Mouse (Mus musculus): Measurements from ENCODE around the gene Sort1. TPM values are rescaled to one million over a fixed set of nuclear protein-coding genes. Genes with fewer than 3 reads are reported as not detected.
A peak's percentile ranks its signal among the peaks of the same experiment; 100 is the strongest.

Gene Sort1
- polyA plus RNA-seq, 1 experiment from 2014 or later, result 17.8 TPM

- Histone ChIP-seq H3K4me3 (ENCODE audit: low read length) (no peak overlapping the region), H3K9ac (ENCODE audit: low read depth, low read length) (no peak overlapping the region), H3K27ac (ENCODE audit: low read depth, low read length) (no peak overlapping the region), H3K9me3 (ENCODE audit: control insufficient read depth, low read length) (no peaks in the 10 kb centered on the region), H3K4me2 (replicated peaks; ENCODE audit: low read depth, low read length) (no peak overlapping the region), H3K27me3 (ENCODE audit: control insufficient read depth, insufficient read depth, low read length) (no peaks in the 10 kb centered on the region), H3K36me3 (ENCODE audit: control insufficient read depth, insufficient read depth, low read length) (peaks cover 6% of the 10 kb centered on the region; the same call in 1 of the 2 replicates), H3K4me1 (ENCODE audit: control insufficient read depth, insufficient read depth, low read length) (no peaks in the 10 kb centered on the region)
- ATAC-seq (ENCODE audit: low FRiP score, low TSS enrichment), result no peak
- 87% methylated on average over 4 of the region's 4 CpGs for WGBS
These were observed 38.3 kb downstream of the Sort1 start for GRCm38 (mm10) chr3:108322136-108322535.

DNA sequence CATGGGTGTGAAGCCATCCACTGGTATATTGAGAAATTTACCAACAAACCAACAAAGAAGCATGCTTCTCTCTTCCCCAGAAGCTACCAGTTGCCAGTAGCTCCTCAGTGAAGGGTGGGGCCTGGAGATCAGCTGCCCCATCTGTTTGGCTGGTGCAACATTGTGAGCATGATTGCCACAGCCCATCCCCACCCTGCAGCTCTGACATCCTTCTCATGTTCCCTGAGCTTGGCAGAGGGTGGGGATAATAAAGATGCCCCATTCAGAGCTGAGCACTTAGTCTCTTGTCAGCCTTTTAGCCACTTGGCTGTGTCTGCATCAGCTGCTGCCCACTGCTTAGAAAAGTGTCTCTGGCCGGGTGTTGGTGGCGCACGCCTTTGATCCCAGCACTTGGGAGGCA lies 39.1 kb downstream of the Sort1 start:
- H3K4me2 ChIP-seq (replicated peaks; ENCODE audit: low read depth, low read length), result no peak overlapping the region
- no peak overlapping the region for H3K4me3 ChIP-seq (ENCODE audit: low read length)
- no peaks in the 10 kb centered on the region for H3K4me1 ChIP-seq (ENCODE audit: control insufficient read depth, insufficient read depth, low read length)
- no peak for ATAC-seq (ENCODE audit: low FRiP score, low TSS enrichment)
- no peaks in the 10 kb centered on the region for H3K27me3 ChIP-seq (ENCODE audit: control insufficient read depth, insufficient read depth, low read length)
- no peak overlapping the region for H3K9ac ChIP-seq (ENCODE audit: low read depth, low read length)
- no peak overlapping the region for H3K27ac ChIP-seq (ENCODE audit: low read depth, low read length)
- H3K9me3 ChIP-seq (ENCODE audit: control insufficient read depth, low read length), result no peaks in the 10 kb centered on the region
- peaks cover 12% of the 10 kb centered on the region; the same call in 1 of the 2 replicates for H3K36me3 ChIP-seq (ENCODE audit: control insufficient read depth, insufficient read depth, low read length)
- WGBS, result 79% methylated on average over 3 of the region's 3 CpGs

DNA sequence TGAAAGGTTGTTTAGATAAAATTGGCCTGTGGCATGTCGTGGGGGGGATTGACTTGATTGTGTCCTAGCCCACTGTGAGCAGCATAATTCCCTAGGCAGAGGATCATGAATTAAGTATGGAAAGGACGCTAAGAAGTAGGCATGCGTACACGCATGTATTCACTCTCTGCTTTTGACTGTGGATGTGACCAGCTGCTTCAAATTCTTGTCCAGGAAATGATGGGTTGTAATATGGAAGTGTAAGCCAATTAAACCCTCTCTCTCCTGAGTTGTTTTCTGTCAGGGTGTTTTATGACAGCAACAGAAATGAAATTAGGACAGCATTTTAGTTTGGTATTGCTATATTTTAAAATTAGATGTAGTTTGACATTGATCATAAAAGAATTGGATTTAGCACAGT lies 41.0 kb downstream of the Sort1 start:
- Histone ChIP-seq H3K36me3 (ENCODE audit: control insufficient read depth, insufficient read depth, low read length) (peaks cover 12% of the 10 kb centered on the region; the same call in 1 of the 2 replicates), H3K9ac (ENCODE audit: low read depth, low read length) (no peak overlapping the region), H3K27me3 (ENCODE audit: control insufficient read depth, insufficient read depth, low read length) (no peaks in the 10 kb centered on the region), H3K9me3 (ENCODE audit: control insufficient read depth, low read length) (no peaks in the 10 kb centered on the region), H3K27ac (ENCODE audit: low read depth, low read length) (no peak overlapping the region), H3K4me1 (ENCODE audit: control insufficient read depth, insufficient read depth, low read length) (no peaks in the 10 kb centered on the region), H3K4me2 (replicated peaks; ENCODE audit: low read depth, low read length) (no peak overlapping the region), H3K4me3 (ENCODE audit: low read length) (no peak overlapping the region)
- WGBS, result 85% methylated on average over 4 of the region's 4 CpGs
- ATAC-seq (ENCODE audit: low FRiP score, low TSS enrichment), result no peak

GRCm38 (mm10) chr3:108325521-108325920 lies 41.6 kb downstream of the Sort1 start:
- Histone ChIP-seq H3K9me3 (ENCODE audit: control insufficient read depth, low read length) (no peaks in the 10 kb centered on the region), H3K27me3 (ENCODE audit: control insufficient read depth, insufficient read depth, low read length) (no peaks in the 10 kb centered on the region), H3K9ac (ENCODE audit: low read depth, low read length) (no peak overlapping the region), H3K27ac (ENCODE audit: low read depth, low read length) (no peak overlapping the region), H3K4me1 (ENCODE audit: control insufficient read depth, insufficient read depth, low read length) (no peaks in the 10 kb centered on the region), H3K4me3 (ENCODE audit: low read length) (no peak overlapping the region), H3K36me3 (ENCODE audit: control insufficient read depth, insufficient read depth, low read length) (peaks cover 12% of the 10 kb centered on the region; the same call in 1 of the 2 replicates), H3K4me2 (replicated peaks; ENCODE audit: low read depth, low read length) (no peak overlapping the region)
- 88% methylated on average over 9 of the region's 9 CpGs for WGBS
- ATAC-seq (ENCODE audit: low FRiP score, low TSS enrichment), result no peak

GRCm38 (mm10) chr3:108327275-108327674 lies 43.4 kb downstream of the Sort1 start:
- H3K27ac ChIP-seq (ENCODE audit: low read depth, low read length), result no peak overlapping the region
- WGBS, result 88% methylated on average over 8 of the region's 8 CpGs

GRCm38 (mm10) chr3:108327916-108328315 lies 44.0 kb downstream of the Sort1 start:
- Histone ChIP-seq H3K27ac (ENCODE audit: low read depth, low read length) (no peak overlapping the region; the same call in 1 of the 2 replicates), H3K4me2 (replicated peaks; ENCODE audit: low read depth, low read length) (no peak overlapping the region), H3K27me3 (ENCODE audit: control insufficient read depth, insufficient read depth, low read length) (no peaks in the 10 kb centered on the region), H3K36me3 (ENCODE audit: control insufficient read depth, insufficient read depth, low read length) (peaks cover 17% of the 10 kb centered on the region; the same call in 1 of the 2 replicates), H3K9ac (ENCODE audit: low read depth, low read length) (no peak overlapping the region), H3K4me1 (ENCODE audit: control insufficient read depth, insufficient read depth, low read length) (no peaks in the 10 kb centered on the region), H3K4me3 (ENCODE audit: low read length) (no peak overlapping the region), H3K9me3 (ENCODE audit: control insufficient read depth, low read length) (no peaks in the 10 kb centered on the region)
- 42% methylated on average over 3 of the region's 3 CpGs for WGBS
- ATAC-seq (ENCODE audit: low FRiP score, low TSS enrichment), result no peak

More at GRCm38 (mm10) chr3:108327275-108327674, 43.4 kb downstream of the Sort1 start:
- no peak for ATAC-seq (ENCODE audit: low FRiP score, low TSS enrichment)
- Histone ChIP-seq H3K9me3 (ENCODE audit: control insufficient read depth, low read length) (no peaks in the 10 kb centered on the region), H3K4me1 (ENCODE audit: control insufficient read depth, insufficient read depth, low read length) (no peaks in the 10 kb centered on the region), H3K36me3 (ENCODE audit: control insufficient read depth, insufficient read depth, low read length) (peaks cover 12% of the 10 kb centered on the region; the same call in 1 of the 2 replicates), H3K4me2 (replicated peaks; ENCODE audit: low read depth, low read length) (no peak overlapping the region), H3K27me3 (ENCODE audit: control insufficient read depth, insufficient read depth, low read length) (no peaks in the 10 kb centered on the region), H3K9ac (ENCODE audit: low read depth, low read length) (no peak overlapping the region), H3K4me3 (ENCODE audit: low read length) (no peak overlapping the region)

DNA sequence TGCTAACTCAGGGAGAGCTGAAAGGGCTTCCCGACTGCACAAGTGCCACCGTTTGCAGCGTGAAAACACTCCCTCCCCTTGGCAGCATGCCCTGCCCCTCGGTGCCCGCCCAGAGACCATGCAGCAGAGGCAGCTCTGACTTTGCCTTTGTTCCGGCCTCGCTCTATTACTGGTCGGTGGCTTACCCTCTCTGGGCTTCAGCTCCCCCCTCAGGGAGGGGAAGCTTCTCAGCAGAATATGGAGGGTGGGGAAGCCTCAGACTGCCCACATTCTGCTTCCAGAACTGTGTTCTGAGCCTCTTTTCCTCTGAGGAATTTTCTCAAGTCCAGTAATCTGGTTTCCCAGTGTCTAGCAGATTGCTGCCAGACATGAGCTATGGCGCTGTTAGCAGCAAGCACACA lies 44.6 kb downstream of the Sort1 start:
- Histone ChIP-seq H3K9me3 (ENCODE audit: control insufficient read depth, low read length) (no peaks in the 10 kb centered on the region), H3K27me3 (ENCODE audit: control insufficient read depth, insufficient read depth, low read length) (no peaks in the 10 kb centered on the region), H3K4me1 (ENCODE audit: control insufficient read depth, insufficient read depth, low read length) (no peaks in the 10 kb centered on the region), H3K27ac (ENCODE audit: low read depth, low read length) (peak overlapping the region; percentile 42; the same call in 1 of the 2 replicates), H3K4me2 (replicated peaks; ENCODE audit: low read depth, low read length) (no peak overlapping the region), H3K36me3 (ENCODE audit: control insufficient read depth, insufficient read depth, low read length) (peaks cover 19% of the 10 kb centered on the region; the same call in 1 of the 2 replicates), H3K4me3 (ENCODE audit: low read length) (no peak overlapping the region), H3K9ac (ENCODE audit: low read depth, low read length) (no peak overlapping the region)
- whole genome bisulfite sequencing, result 52% methylated on average over 9 of the region's 9 CpGs
- peak; percentile 57; the same call in 1 of the 2 replicates for ATAC-seq (ENCODE audit: low FRiP score, low TSS enrichment)

DNA sequence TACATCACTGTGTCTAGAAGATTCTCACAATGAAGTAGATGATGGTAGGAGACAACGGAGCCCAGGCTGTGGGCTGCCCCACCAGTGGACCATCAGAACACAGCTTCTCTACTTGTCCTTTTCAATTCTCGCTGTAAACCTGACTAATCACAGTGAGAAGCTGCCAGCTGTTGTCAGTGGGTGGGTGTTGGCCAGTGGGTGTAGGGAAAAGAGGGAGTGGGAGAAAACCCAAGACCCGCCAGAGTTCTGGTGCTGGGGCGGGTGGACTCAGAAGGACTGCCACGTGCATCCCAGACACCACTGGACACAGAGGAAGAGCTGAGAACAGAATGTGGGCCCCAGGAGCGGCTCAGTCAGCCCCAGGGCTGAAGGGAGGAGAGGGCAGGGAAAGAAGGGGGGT lies 46.9 kb downstream of the Sort1 start:
- Histone ChIP-seq H3K4me1 (ENCODE audit: control insufficient read depth, insufficient read depth, low read length) (no peaks in the 10 kb centered on the region), H3K9ac (ENCODE audit: low read depth, low read length) (no peak overlapping the region), H3K36me3 (ENCODE audit: control insufficient read depth, insufficient read depth, low read length) (peaks cover 19% of the 10 kb centered on the region; the same call in 1 of the 2 replicates), H3K4me2 (replicated peaks; ENCODE audit: low read depth, low read length) (no peak overlapping the region), H3K27ac (ENCODE audit: low read depth, low read length) (no peak overlapping the region), H3K27me3 (ENCODE audit: control insufficient read depth, insufficient read depth, low read length) (no peaks in the 10 kb centered on the region), H3K9me3 (ENCODE audit: control insufficient read depth, low read length) (no peaks in the 10 kb centered on the region), H3K4me3 (ENCODE audit: low read length) (no peak overlapping the region)
- no peak for ATAC-seq (ENCODE audit: low FRiP score, low TSS enrichment)
- WGBS, result 82% methylated on average over 6 of the region's 6 CpGs

DNA sequence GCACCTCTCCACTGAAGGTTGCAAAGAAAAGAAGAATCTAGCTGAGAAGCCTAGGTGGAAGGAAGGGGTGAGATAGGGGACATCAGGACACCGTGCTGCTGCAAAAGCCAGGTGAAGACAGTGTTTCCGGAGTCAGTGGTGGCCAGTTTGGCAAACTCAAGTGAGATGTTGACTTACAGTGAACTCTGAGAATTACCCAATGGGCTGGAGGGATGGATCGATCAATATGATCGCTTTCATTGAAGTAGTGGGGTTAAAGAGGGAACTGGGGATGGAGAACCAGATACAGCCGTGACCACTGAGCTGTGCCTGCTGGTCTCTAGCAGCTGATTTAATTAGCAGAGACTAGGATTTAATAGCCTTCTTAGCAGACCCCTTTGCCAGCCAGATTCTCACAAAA lies 53.0 kb downstream of the Sort1 start:
- Histone ChIP-seq H3K4me1 (ENCODE audit: control insufficient read depth, insufficient read depth, low read length) (no peaks in the 10 kb centered on the region), H3K27me3 (ENCODE audit: control insufficient read depth, insufficient read depth, low read length) (no peaks in the 10 kb centered on the region), H3K9ac (ENCODE audit: low read depth, low read length) (no peak overlapping the region), H3K36me3 (ENCODE audit: control insufficient read depth, insufficient read depth, low read length) (peaks cover 36% of the 10 kb centered on the region), H3K9me3 (ENCODE audit: control insufficient read depth, low read length) (no peaks in the 10 kb centered on the region), H3K27ac (ENCODE audit: low read depth, low read length) (no peak overlapping the region), H3K4me2 (replicated peaks; ENCODE audit: low read depth, low read length) (no peak overlapping the region), H3K4me3 (ENCODE audit: low read length) (no peak overlapping the region)
- ATAC-seq (ENCODE audit: low FRiP score, low TSS enrichment), result no peak
- WGBS, result 93% methylated on average over 5 of the region's 5 CpGs

Measured in kidney, embryonic 14.5 days (tissue).